Mouse (Mus musculus) lung, postnatal 10 days (tissue): ENCODE data around the gene Pgls.

ENCODE experiments used
- DNase-seq: peaks from one replicate; pipeline ENCODE4 v3.0.0; 2021

The Pgls gene

GRCm38 (mm10) chr8:71570291-71570954, 21.6 kb upstream of the Pgls start:
- peak; percentile 94 for DNase-seq

GRCm38 (mm10) chr8:71572077-71572476, 19.9 kb upstream of the Pgls start:
- DNase-seq = no peak

- peak; percentile 48 for DNase-seq
Observed at GRCm38 (mm10) chr8:71572847-71573633, 18.9 kb upstream of the Pgls start.

GRCm38 (mm10) chr8:71574426-71574825, 17.6 kb upstream of the Pgls start:
- no peak for DNase-seq

GRCm38 (mm10) chr8:71575020-71575419, 17.0 kb upstream of the Pgls start:
- no peak for DNase-seq

DNA sequence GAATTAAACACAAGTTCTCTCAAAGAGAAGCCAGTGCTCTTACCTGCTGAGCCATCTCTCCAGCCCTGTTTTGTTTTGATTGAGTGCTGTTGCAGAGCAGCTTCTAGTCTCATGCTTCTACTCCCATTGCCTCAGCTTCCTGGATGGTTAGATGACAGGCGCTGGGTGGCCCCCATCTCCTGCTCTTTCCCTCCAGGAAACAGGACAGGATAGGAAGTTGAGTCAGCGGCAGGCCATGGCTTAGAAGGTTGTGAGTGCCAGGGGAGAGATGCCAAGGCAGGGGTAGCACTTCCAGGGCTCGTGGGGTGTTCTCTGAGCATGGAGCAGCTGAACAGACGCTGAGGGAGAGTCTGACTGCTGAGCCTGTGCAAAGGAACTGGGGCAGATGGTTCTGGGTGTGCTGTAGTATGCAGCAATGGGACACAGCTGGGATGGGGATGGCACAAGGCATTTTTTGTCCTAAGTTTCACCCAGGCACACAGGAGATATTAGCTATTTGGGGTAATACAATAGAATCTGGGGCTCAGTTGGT, 14.1 kb upstream of the Pgls start:
- no peak for DNase-seq

DNA sequence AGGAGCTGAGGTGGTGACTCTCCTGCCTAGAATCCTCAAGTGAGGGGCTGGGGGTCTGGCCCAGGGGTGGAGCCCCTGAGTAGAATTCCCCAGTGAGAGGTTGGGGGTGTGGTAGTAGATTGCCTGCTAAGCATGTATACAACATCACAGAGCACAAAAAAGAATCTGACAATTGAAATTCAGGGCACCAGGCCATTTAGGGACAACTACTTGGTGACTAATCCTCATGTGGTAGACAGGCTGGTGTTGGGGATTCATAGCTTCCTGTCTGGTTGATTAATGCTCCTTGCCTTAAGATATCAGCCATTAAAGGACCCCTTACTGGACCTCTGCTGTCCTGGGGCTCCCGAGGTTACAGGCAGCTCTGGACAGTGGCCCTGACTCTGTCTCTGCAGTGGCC, 13.0 kb upstream of the Pgls start:
- DNase-seq = no peak

GRCm38 (mm10) chr8:71579476-71579875, 12.5 kb upstream of the Pgls start:
- DNase-seq = no peak

DNA sequence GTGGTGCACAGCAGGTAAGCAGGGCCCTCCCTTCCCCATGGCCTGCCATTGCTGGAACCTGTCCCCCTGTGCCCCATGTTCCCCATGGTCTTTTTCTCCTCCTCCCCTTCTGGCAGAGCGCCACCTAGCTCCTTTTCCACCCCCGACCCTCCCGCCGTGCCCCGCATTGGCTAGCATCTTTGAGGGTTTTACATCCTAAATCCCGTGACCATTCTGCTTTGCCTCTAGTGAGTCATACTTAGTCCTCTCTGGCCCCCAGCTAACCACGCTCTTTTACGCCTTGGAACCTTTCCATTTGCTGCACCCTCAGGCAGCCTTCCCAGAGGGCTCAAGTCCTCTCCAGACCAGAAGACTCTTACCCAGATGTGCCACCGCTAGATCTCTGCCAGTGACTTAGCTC, 11.8 kb upstream of the Pgls start:
- DNase-seq = no peak

DNA sequence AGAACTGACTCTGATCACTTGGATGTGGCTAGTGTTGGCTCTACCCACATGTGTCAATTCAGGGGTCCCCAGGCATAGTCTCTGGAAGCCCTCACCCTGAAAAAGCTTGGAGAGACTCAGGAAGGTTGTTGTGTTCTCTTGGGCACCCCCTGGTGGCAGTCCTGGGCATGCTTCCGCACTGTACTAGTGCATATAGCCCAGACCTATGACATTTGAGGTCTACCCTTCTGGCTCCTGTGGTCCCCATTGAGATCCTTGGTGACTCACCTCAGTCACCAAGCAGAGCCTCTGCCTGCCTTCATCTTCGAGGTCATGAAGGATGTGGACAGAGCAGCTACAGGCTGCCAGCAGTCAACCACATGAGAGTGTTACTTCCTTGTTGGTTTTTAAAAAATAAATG, 5.1 kb upstream of the Pgls start:
- DNase-seq = peak; percentile 62

- no peak for DNase-seq
Observed at GRCm38 (mm10) chr8:71588762-71589161, 3.2 kb upstream of the Pgls start.

GRCm38 (mm10) chr8:71591017-71591416, 959 bp upstream of the Pgls start:
- DNase-seq = no peak

- peak; percentile 77 for DNase-seq
Observed at GRCm38 (mm10) chr8:71592374-71593170, 596 bp downstream of the Pgls start.

- no peak for DNase-seq
Observed at GRCm38 (mm10) chr8:71593556-71594323, 1.8 kb downstream of the Pgls start.

- no peak for DNase-seq
Observed at GRCm38 (mm10) chr8:71594324-71594722, 2.3 kb downstream of the Pgls start.

DNA sequence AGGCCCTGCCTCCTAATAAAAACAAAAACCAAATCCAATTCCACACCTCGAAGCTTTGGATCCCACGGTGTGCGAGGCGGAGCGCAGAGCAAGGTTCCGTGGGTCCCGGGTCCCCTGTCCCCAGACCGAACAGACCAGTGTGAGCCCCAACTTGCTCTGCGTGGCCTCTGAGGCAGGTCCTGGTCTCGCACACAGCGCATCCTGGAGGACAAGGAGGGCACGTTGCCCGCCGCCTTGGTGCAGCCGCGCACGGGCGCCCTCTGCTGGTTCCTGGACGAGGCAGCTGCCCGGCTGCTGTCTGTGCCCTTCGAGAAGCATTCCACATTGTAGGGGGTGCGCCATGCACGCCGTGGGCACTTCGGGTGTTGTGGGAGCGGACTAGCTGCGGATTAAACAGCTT, 3.9 kb downstream of the Pgls start:
- peak; percentile 91 for DNase-seq

GRCm38 (mm10) chr8:71596384-71596783, 4.4 kb downstream of the Pgls start:
- DNase-seq = no peak

DNA sequence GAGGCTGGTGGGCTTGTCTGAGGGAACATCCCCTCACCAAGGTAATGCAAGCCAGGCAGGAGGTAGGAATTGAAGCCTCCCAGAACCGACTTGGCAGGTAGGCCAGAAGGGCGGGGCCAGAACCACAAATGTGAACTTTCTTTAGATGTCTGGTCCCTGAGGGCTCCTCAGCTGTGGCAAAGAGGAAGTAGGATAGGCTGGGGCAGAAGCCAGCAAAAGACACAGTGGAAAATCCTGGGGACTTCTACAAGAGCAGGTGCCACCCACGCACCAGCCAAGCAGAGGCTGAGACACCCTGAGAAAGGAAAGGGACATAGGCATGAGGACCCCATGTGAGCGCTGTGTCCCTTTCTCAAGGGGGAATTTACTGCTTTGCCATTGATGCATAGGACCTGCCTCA, 4.8 kb downstream of the Pgls start:
- DNase-seq = no peak

GRCm38 (mm10) chr8:71597451-71597850, 5.5 kb downstream of the Pgls start, which contains the start of gene Fam129c:
TSS of gene Fam129c (plus strand) at chr8:71597648.
- no peak for DNase-seq

- DNase-seq = no peak
Observed at GRCm38 (mm10) chr8:71598375-71598774, 6.4 kb downstream of the Pgls start.

- no peak for DNase-seq
Observed at GRCm38 (mm10) chr8:71598841-71599240, 6.9 kb downstream of the Pgls start.

DNA sequence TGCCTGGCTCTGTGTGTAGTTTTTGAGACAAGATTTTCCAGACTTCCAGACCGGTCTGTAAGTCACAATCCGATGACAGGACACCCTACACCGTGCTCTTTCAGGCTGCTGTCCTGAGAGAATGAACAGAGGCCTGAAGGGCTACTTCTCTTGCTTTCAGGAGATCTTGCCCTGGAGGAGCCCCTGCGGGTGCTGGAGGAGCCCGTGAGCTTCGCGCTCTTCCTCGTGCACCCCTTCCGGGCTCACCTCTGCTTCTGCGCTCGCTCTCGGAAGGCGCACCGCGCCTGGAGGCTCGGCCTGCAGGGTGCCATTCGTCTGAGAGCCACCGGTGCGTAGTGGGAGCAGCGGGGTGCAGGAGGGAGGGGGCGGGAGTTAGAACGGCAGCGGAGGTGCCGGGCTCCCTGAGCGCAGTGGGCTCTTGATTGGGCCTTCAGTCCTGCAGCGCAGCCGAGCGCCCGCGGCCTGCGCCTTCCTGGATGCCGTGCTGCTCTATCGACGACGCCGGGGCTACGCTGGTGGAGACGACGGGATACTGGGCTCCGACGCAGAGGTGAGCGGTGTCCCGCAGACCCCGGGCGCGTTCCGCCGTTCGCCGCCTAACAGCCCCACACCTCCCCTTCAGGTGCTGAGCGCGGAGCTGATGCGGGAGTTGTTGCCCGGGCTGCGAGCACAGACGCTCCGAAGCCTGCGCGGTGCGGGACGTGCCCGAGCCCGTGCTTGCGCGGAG, 10.1 kb downstream of the Pgls start:
- DNase-seq = no peak
